Mouse (Mus musculus) olfactory bulb, adult 2 months (tissue): ENCODE measurements around the gene BC017158.

Source experiments
- CTCF ChIP-seq: fragments of 200-500 bp; IDR thresholded peaks from 2 replicates; pipeline ENCODE4 v1.5.1; 2012; ENCODE audit warnings: low read depth, mild to moderate bottlenecking, low read length, moderate library complexity; ENCODE audit not compliant: insufficient read depth
- POLR2A ChIP-seq: fragments of 200-500 bp; IDR thresholded peaks from 2 replicates; pipeline ENCODE4 v1.6.1; 2012; ENCODE audit warnings: mild to moderate bottlenecking, low read depth, low read length, moderate library complexity; ENCODE audit not compliant: insufficient read depth

DNA sequence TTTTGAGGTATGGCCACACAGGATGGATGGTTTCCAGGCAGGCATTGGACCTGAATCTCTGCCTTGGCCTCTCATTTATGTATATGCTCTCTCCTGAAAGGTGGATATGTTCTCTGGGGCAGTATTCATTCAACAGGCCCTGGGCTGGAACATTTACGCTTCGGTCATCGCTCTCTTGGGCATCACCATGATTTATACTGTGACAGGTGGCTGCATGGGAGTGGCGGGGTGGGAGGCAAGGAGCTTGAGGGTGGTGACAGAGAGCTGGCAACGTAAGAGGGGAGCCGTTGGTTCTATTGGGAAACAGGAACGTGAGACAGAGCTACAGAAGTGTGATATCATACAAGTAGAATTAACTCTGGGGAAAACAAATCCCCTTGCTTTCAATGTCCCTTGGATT is 30.2 kb downstream of the BC017158 start:
- TF ChIP-seq CTCF (no peak), POLR2A (no peak)
